Mouse (Mus musculus): ENCODE results near the gene Synj1. TPM values are rescaled to one million over a fixed set of nuclear protein-coding genes. Genes with fewer than 3 reads are reported as not detected.

Gene Synj1
- polyA plus RNA-seq, 1 experiment = 159 TPM

DNA sequence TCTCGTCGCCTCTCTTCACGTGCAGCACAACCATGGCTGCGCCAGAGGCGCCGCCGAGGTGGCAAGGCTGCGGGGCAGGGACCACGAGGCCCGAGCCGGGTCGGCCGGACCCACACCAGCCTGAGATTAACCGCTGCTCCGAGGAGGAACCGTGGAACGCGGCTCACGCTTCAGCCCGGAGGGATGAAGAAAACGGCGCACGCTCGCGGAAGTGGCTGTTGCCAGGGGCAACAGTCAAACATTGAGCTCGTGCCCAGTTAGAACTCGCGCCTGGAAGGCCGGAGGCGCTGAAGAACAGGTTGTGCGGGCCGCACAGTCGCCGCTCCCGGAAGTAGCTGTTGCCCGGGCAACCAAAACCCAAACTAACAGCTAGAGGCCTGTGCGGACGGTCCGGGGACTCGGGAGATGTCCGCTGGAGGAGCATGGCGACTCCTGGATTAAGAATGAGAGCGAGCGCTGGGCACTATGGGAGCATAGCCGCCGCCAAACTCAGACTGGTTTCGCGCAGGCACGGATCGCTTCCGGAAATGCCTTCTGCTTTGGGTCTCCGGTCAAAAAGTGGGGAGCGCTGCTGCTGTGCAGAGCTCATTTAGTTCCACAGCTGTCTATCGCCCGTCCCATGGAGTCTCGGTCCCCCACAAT lies 76.3 kb downstream of the Synj1 start, which contains the start of gene Cfap298:
Cfap298 (minus strand) TSS at position 428 of the 642 bp plus-strand sequence.
- WGBS = under 1% methylated on average over 56 of the region's 56 CpGs
- H3K4me3 ChIP-seq (replicated peaks; ENCODE audit: insufficient read depth, low read depth, low read length) = peak within 1 kb of the TSS; percentile 63
- TF ChIP-seq POLR2A (IDR thresholded peaks at IDR 0.05; ENCODE audit: borderline replicate concordance, insufficient read depth, low read length) = peak; percentile 57; the same call in 1 of the 2 replicates
- no peak for TF ChIP-seq CTCF (IDR thresholded peaks at IDR 0.05; ENCODE audit: borderline replicate concordance, insufficient read depth, low read depth, low read length)
- peak within 1 kb of the TSS; percentile 30; the same call in 1 of the 2 replicates for H3K27ac ChIP-seq (ENCODE audit: insufficient read depth, low read length)
- H3K4me1 ChIP-seq (ENCODE audit: control insufficient read depth, insufficient read depth, low read length) = peaks cover 4% of the 10 kb centered on the region; the same call in 1 of the 2 replicates
- no peaks in the 10 kb centered on the region for H3K27me3 ChIP-seq (ENCODE audit: control insufficient read depth, insufficient read depth, low read length)
- peak; percentile 94 to 95 for DNase-seq

DNA sequence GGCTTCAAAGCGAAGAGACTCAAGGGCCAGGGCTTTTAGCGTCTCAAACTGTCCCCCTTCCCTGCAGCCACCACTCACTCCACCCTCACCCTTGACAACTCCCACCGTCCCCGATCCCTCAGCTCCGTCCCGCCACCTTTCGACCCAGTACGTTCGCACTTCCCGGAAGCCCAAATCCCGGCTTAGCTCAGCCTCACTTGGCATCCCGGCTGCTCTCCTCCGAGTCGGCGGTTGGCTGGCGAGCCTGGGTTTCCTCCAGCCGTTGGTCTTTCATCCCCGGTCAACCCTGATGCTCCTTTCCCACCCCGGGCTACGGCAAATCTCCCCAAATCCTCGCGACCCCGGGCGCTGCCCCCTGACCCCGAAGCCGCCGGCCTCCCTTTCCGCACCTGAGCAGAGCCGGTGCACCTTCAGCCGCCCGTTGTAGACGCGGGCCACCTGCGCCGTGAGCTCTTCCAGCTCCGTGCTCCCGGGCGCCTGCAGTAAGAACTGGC lies 76.9 kb downstream of the Synj1 start:
- no peak for TF ChIP-seq CTCF (IDR thresholded peaks at IDR 0.05; ENCODE audit: borderline replicate concordance, insufficient read depth, low read depth, low read length)
- no peak for TF ChIP-seq POLR2A (IDR thresholded peaks at IDR 0.05; ENCODE audit: borderline replicate concordance, insufficient read depth, low read length)
- Histone ChIP-seq H3K4me3 (replicated peaks; ENCODE audit: insufficient read depth, low read depth, low read length) (peak overlapping the region; percentile 63), H3K27ac (ENCODE audit: insufficient read depth, low read length) (peak overlapping the region; percentile 30; the same call in 1 of the 2 replicates), H3K4me1 (ENCODE audit: control insufficient read depth, insufficient read depth, low read length) (peaks cover 4% of the 10 kb centered on the region; the same call in 1 of the 2 replicates), H3K27me3 (ENCODE audit: control insufficient read depth, insufficient read depth, low read length) (no peaks in the 10 kb centered on the region)
- peak in 1 of 2 experiments; percentile 69 for DNase-seq
- WGBS = under 1% methylated on average over 38 of the region's 38 CpGs

DNA sequence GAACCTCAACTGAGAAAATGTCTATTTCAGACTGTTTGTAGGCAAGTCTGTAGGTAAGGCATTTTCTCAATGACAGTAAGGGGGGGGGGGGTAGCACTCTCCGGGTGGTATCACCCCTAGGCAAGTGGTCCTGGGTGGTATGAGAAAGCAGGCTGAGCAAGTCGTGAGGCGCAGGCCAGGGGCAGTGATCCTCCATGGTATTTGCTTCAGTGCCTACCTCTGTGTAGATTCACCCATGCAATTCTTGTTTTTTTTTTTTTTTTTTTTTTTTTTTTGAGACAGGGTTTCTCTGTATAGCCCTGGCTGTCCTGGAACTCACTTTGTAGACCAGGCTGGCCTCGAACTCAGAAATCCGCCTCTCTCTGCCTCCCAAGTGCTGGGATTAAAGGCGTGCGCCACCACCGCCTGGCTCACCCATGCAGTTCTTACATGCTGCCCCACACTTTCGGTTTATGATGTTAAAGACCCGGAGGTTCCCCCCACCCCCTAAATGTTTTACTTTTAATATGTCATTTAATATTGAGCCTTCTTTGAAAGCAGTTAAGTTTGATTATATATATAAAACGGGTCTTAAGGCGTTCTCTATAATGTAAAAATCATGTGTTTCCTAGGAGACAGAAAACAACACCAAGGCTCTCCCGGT lies 77.5 kb downstream of the Synj1 start:
- H3K4me3 ChIP-seq (replicated peaks; ENCODE audit: insufficient read depth, low read depth, low read length) = peak overlapping the region; percentile 63
- H3K4me1 ChIP-seq (ENCODE audit: control insufficient read depth, insufficient read depth, low read length) = peaks cover 4% of the 10 kb centered on the region; the same call in 1 of the 2 replicates
- DNase-seq = no peak
- TF ChIP-seq CTCF (IDR thresholded peaks at IDR 0.05; ENCODE audit: borderline replicate concordance, insufficient read depth, low read depth, low read length) (no peak), POLR2A (IDR thresholded peaks at IDR 0.05; ENCODE audit: borderline replicate concordance, insufficient read depth, low read length) (no peak)
- no peaks in the 10 kb centered on the region for H3K27me3 ChIP-seq (ENCODE audit: control insufficient read depth, insufficient read depth, low read length)
- 24% methylated on average over 13 of the region's 13 CpGs for WGBS
- H3K27ac ChIP-seq (ENCODE audit: insufficient read depth, low read length) = no peak overlapping the region

DNA sequence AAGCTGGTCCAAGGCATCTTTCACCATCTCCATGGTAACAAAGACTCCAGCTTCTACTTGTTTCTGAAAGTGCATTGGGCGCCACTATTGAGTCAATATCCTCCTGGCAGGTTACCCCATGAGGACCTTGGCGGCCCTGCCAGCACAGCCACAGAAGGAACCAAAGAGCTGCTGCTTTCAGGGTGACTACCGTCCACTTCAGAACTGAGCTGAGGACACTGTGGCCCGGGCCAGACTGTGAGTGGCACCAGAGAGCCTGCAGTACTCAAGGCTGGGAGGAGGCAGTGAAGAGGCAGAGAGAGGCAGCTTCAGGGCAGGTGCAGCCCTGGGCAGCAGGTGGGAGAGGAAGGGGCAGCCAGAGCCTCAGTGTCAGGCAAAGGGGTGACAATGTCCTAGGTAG lies 83.7 kb downstream of the Synj1 start:
- TF ChIP-seq POLR2A (IDR thresholded peaks at IDR 0.05; ENCODE audit: borderline replicate concordance, insufficient read depth, low read length) (no peak), CTCF (IDR thresholded peaks at IDR 0.05; ENCODE audit: borderline replicate concordance, insufficient read depth, low read depth, low read length) (no peak)
- Histone ChIP-seq H3K4me1 (ENCODE audit: control insufficient read depth, insufficient read depth, low read length) (no peaks in the 10 kb centered on the region), H3K4me3 (replicated peaks; ENCODE audit: insufficient read depth, low read depth, low read length) (no peak overlapping the region), H3K27me3 (ENCODE audit: control insufficient read depth, insufficient read depth, low read length) (no peaks in the 10 kb centered on the region), H3K27ac (ENCODE audit: insufficient read depth, low read length) (no peak overlapping the region)
- no peak for DNase-seq
- WGBS = 87% methylated on average over 4 of the region's 4 CpGs

DNA sequence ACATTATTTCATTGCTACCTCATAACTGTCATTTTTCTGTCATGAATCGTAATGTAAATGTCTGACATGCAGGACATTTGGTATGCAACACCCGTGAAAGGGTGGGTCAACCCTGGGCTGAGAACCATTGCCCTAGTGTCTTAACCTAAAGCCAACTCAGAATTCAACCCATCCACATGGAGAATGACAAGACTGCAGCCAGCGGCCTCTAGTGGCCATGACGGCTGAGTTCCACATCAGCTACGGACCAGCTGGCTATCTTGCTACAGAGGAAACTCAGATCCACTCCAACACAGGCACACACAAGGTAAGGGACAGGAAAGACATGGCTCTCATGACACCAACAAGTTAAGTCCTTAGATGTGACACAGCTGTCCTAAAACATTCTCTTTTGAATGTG lies 85.6 kb downstream of the Synj1 start:
- Histone ChIP-seq H3K27me3 (ENCODE audit: control insufficient read depth, insufficient read depth, low read length) (no peaks in the 10 kb centered on the region), H3K27ac (ENCODE audit: insufficient read depth, low read length) (no peak overlapping the region), H3K4me1 (ENCODE audit: control insufficient read depth, insufficient read depth, low read length) (no peaks in the 10 kb centered on the region; the same call in 1 of the 2 replicates), H3K4me3 (replicated peaks; ENCODE audit: insufficient read depth, low read depth, low read length) (no peak overlapping the region)
- TF ChIP-seq POLR2A (IDR thresholded peaks at IDR 0.05; ENCODE audit: borderline replicate concordance, insufficient read depth, low read length) (no peak), CTCF (IDR thresholded peaks at IDR 0.05; ENCODE audit: borderline replicate concordance, insufficient read depth, low read depth, low read length) (peak; percentile 82)
- WGBS = 23% methylated on average over 5 of the region's 5 CpGs
- DNase-seq = peak; percentile 54 to 57

GRCm38 (mm10) chr16:90924606-90925370 lies 86.3 kb downstream of the Synj1 start:
- no peak for DNase-seq
- WGBS = 91% methylated on average over 13 of the region's 13 CpGs
- Histone ChIP-seq H3K27me3 (ENCODE audit: control insufficient read depth, insufficient read depth, low read length) (no peaks in the 10 kb centered on the region), H3K27ac (ENCODE audit: insufficient read depth, low read length) (no peak overlapping the region), H3K4me1 (ENCODE audit: control insufficient read depth, insufficient read depth, low read length) (no peaks in the 10 kb centered on the region; the same call in 1 of the 2 replicates), H3K4me3 (replicated peaks; ENCODE audit: insufficient read depth, low read depth, low read length) (no peak overlapping the region)
- no peak for TF ChIP-seq CTCF (IDR thresholded peaks at IDR 0.05; ENCODE audit: borderline replicate concordance, insufficient read depth, low read depth, low read length)
- TF ChIP-seq POLR2A (IDR thresholded peaks at IDR 0.05; ENCODE audit: borderline replicate concordance, insufficient read depth, low read length) = no peak

DNA sequence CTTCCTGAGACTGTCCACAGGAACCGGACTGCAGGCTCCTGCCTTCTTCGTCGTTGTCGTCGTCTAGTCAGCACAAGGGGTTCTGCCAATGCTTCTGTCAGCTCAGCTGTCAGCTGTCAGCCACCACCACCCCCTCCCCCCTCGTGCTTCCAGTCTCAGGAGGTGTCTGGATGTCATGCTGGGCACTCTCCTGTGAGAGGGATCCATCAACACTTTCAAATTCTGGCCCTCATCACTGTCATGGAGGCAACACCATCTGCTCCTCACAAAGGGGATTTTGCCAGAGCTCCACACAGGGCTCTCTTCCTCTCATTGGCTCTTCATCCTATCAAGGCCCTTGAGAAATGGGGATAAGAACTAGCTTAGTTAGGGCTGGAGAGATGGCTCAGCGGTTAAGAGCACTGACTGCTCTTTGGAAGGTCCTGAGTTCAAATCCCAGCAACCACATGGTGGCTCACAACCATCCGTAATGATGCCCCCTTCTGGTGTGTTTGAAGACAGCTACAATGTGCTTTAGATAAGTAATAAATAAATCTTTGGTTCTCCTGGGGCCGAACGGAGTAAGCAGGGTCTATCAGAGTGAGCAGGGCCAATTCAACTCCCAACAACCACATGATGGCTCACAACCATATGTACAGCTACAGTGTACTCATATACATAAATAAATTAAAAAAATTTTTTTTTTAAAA lies 89.5 kb downstream of the Synj1 start:
- TF ChIP-seq POLR2A (IDR thresholded peaks at IDR 0.05; ENCODE audit: borderline replicate concordance, insufficient read depth, low read length) (no peak), CTCF (IDR thresholded peaks at IDR 0.05; ENCODE audit: borderline replicate concordance, insufficient read depth, low read depth, low read length) (no peak)
- Histone ChIP-seq H3K4me1 (ENCODE audit: control insufficient read depth, insufficient read depth, low read length) (no peaks in the 10 kb centered on the region; the same call in 1 of the 2 replicates), H3K27ac (ENCODE audit: insufficient read depth, low read length) (no peak overlapping the region), H3K4me3 (replicated peaks; ENCODE audit: insufficient read depth, low read depth, low read length) (no peak overlapping the region), H3K27me3 (ENCODE audit: control insufficient read depth, insufficient read depth, low read length) (no peaks in the 10 kb centered on the region)
- DNase-seq = peak; percentile 68 to 81
- 6% methylated on average over 10 of the region's 10 CpGs for WGBS
